Mouse (Mus musculus) heart, embryonic 11.5 days (tissue): ENCODE results near the gene Pttg1. TPM values are rescaled to one million over a fixed set of nuclear protein-coding genes. Genes with fewer than 3 reads are reported as not detected.

Source experiments
- ATAC-seq: fragments of 200-750 bp; cut with Nextera tagmentation; replicated peaks from 2 replicates; pipeline ENCODE4 v1.8.0; 2017; ENCODE audit warnings: moderate library complexity; ENCODE audit not compliant: insufficient number of reproducible peaks, low FRiP score, low TSS enrichment
- H3K27ac ChIP-seq: fragments of 300-500 bp; sonication (generic); 2 replicates; pipeline ENCODE4 v1.5.1; 2014; ENCODE audit warnings: mild to moderate bottlenecking, low read depth, low read length
- H3K27me3 ChIP-seq: fragments of 300-500 bp; sonication (generic); 2 replicates; pipeline ENCODE4 v1.6.1; 2014; ENCODE audit warnings: mild to moderate bottlenecking, low read length, mixed read lengths; ENCODE audit not compliant: control insufficient read depth, insufficient read depth
- H3K36me3 ChIP-seq: fragments of 300-500 bp; sonication (generic); 2 replicates; pipeline ENCODE4 v1.6.1; 2014; ENCODE audit warnings: mild to moderate bottlenecking, low read length, moderate library complexity, mixed read lengths; ENCODE audit not compliant: control insufficient read depth, insufficient read depth
- H3K4me1 ChIP-seq: fragments of 300-500 bp; sonication (generic); 2 replicates; pipeline ENCODE4 v1.6.1; 2014; ENCODE audit warnings: low read length; ENCODE audit not compliant: control insufficient read depth, insufficient read depth
- H3K4me2 ChIP-seq: fragments of 300-500 bp; sonication (generic); 2 replicates; pipeline ENCODE4 v1.6.1; 2014; ENCODE audit warnings: mild to moderate bottlenecking, moderate library complexity
- H3K4me3 ChIP-seq: fragments of 300-500 bp; sonication (generic); 2 replicates; pipeline ENCODE4 v1.5.1; 2014; ENCODE audit warnings: low read depth, low read length
- H3K9ac ChIP-seq: fragments of 300-500 bp; sonication (generic); 2 replicates; pipeline ENCODE4 v1.6.1; 2014; ENCODE audit warnings: mild to moderate bottlenecking, low read depth, low read length, moderate library complexity
- H3K9me3 ChIP-seq: fragments of 300-500 bp; sonication (generic); replicated peaks from 2 replicates; pipeline ENCODE4 v1.6.1; 2016; ENCODE audit warnings: low read length; ENCODE audit not compliant: control insufficient read depth
- WGBS: fragments of 180-500 bp; shearing (Covaris S2); extraction: QIAGEN DNeasy Blood & Tissue Kit; methylation state at CpG from one replicate; pipeline ENCODE4 v1.1.7; 2014; ENCODE audit not compliant: insufficient replicate concordance; 5-methylcytosine and 5-hydroxymethylcytosine counted together
- polyA plus RNA-seq: library from polyadenylated mRNA; unstranded; fragments of >200 nt; fragmentation: Nextera tagmentation; extraction: Ambion mirVana; gene quantifications from 2 replicates; pipeline ENCODE4 v1.2.1, GENCODE M21; 2014

The Pttg1 gene
- polyA plus RNA-seq, 1 experiment from 2014 or later, result 119 TPM

DNA sequence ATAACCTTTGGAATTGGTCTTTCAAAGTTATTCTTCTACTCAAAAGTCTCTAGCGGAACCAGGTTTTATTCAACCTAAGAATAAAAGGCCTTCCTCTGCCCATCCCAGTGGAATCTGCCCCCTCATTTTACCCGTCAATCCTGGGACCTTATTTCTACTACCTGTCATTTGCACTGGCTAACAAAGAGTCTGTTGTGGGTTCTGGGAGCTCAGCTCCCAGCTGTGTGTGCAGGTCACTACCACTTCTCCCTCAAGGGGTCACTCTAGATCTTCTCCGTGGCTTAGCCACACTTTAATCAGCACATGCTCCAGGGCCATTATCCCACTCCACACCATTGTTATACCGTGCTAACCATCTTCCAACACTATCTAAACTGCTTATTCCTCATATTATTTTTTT lies 26.8 kb downstream of the Pttg1 start:
- Histone ChIP-seq H3K36me3 (no peaks in the 10 kb centered on the region), H3K4me3 (no peak overlapping the region), H3K9ac (no peak overlapping the region), H3K4me1 (no peaks in the 10 kb centered on the region; the same call in 1 of the 2 replicates), H3K9me3 (no peaks in the 10 kb centered on the region), H3K4me2 (no peak overlapping the region), H3K27me3 (no peaks in the 10 kb centered on the region), H3K27ac (no peak overlapping the region)
- no peak for ATAC-seq
- WGBS, result 38% methylated on average over 4 of the region's 4 CpGs

DNA sequence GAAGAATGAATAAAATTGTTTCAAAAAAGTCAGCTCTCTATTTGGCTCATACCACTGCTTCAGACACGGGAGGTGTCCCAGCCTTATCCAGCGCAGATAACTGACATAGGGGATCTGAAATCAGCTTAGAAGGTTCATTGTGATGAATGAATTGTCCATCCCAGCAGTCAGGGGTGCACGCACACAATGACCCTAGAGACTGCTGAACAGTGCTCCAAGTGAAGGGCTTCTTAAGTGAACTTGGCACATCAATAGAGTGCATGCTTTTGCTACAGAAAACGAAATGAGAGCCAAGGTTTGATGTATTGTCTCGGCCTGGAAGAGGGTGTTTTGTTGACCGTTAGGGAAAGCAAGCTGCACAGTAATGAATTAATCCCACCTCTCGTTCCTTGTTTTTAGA lies 29.4 kb downstream of the Pttg1 start:
- H3K27me3 ChIP-seq, result no peaks in the 10 kb centered on the region
- H3K4me1 ChIP-seq, result no peaks in the 10 kb centered on the region; the same call in 1 of the 2 replicates
- H3K36me3 ChIP-seq, result no peaks in the 10 kb centered on the region
- no peak overlapping the region for H3K27ac ChIP-seq
- WGBS, result 75% methylated on average over 7 of the region's 7 CpGs
- no peak overlapping the region for H3K9ac ChIP-seq
- no peak for ATAC-seq
- no peaks in the 10 kb centered on the region for H3K9me3 ChIP-seq
- H3K4me3 ChIP-seq, result no peak overlapping the region
- no peak overlapping the region for H3K4me2 ChIP-seq

DNA sequence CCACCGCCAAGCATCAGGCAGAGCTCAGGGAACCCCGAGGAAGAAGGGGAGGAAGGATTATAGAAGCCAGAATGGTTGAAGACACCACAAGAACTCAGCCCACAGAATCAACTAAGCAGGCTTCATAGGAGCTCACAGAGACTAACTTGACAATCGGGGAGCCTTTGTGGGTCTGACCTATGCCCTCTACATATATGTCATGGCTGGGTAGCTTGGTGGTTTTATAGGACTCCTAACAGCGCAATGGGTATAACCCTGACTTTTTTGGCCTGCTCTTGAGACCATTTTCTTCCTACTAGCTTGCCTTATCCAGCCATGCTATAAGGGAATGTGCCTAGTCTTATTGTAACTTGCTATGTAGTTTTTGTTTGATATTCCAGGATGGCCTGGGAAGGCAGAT lies 29.8 kb downstream of the Pttg1 start:
- Histone ChIP-seq H3K9me3 (no peaks in the 10 kb centered on the region), H3K4me2 (no peak overlapping the region), H3K27me3 (no peaks in the 10 kb centered on the region), H3K4me1 (no peaks in the 10 kb centered on the region; the same call in 1 of the 2 replicates), H3K36me3 (no peaks in the 10 kb centered on the region), H3K9ac (no peak overlapping the region), H3K27ac (no peak overlapping the region), H3K4me3 (no peak overlapping the region)
- no peak for ATAC-seq
- 81% methylated on average over 4 of the region's 4 CpGs for WGBS

DNA sequence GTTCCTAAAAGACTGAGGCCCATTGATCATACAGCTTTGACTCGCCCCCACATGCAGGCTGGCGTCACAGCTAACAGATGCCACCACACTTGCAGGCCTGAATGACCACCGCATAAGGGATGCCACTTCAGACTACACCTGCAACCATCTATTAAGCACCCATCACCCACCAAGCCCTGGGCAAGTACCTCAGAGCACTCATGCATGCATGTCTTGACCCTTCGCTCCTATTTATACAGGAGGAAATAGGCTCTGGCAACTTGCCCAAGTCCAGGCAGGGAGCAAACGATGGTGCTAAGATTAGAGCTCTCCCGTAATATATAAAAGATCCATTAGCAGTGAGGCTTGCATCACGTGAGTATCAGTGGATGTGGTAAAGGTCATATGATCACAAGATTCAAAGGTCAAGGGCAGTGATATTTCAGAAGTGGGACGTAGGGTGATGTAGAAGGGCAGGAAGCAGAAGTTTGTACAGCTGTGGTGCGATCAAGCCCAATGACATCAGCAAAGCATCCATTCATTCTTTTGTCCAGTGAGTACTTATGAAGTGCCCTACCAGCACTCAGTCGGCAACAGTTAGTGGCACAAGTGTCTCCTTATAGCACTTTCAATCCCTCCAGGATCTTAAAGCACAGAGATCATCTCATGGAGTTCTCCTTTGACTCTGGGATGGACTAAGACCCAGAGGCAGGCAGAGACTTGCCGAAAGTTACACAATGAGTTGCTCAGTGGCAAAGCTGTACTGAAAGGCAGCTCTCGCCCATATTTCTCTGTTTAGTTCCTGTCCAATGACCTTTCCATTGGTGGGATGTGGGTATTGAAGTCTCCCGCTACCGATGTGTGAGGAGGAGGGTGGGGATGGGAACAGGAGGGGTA lies 30.7 kb downstream of the Pttg1 start:
- no peak overlapping the region for H3K4me2 ChIP-seq
- no peaks in the 10 kb centered on the region; the same call in 1 of the 2 replicates for H3K4me1 ChIP-seq
- no peaks in the 10 kb centered on the region for H3K9me3 ChIP-seq
- ATAC-seq, result no peak
- H3K36me3 ChIP-seq, result no peaks in the 10 kb centered on the region
- no peak overlapping the region for H3K27ac ChIP-seq
- 74% methylated on average over 14 of the region's 14 CpGs for WGBS
- H3K27me3 ChIP-seq, result no peaks in the 10 kb centered on the region
- no peak overlapping the region for H3K4me3 ChIP-seq
- no peak overlapping the region for H3K9ac ChIP-seq

DNA sequence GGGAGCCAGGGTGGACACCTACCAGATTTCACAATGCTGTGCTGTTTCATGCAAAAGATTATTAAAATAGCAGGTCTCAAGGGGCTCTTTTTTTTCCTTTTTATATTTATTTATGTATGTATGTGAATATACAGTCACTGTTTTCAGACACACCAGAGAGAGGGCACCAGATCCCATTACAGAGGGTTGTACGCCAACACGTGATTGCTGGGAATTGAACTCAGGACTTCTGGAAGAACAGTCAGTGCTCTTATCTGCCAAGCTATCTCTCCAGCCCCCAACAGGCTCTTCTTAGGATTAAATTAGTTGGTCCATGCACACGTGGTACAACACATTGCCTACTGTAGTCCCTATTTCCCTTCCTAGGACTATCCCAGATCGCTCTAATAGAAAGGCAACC lies 32.7 kb downstream of the Pttg1 start:
- H3K36me3 ChIP-seq, result no peaks in the 10 kb centered on the region
- H3K9me3 ChIP-seq, result no peaks in the 10 kb centered on the region
- no peaks in the 10 kb centered on the region for H3K27me3 ChIP-seq
- whole genome bisulfite sequencing, result 92% methylated on average over 4 of the region's 4 CpGs
- no peaks in the 10 kb centered on the region; the same call in 1 of the 2 replicates for H3K4me1 ChIP-seq
- no peak overlapping the region for H3K4me2 ChIP-seq
- no peak for ATAC-seq
- H3K27ac ChIP-seq, result no peak overlapping the region
- H3K4me3 ChIP-seq, result no peak overlapping the region
- H3K9ac ChIP-seq, result no peak overlapping the region

DNA sequence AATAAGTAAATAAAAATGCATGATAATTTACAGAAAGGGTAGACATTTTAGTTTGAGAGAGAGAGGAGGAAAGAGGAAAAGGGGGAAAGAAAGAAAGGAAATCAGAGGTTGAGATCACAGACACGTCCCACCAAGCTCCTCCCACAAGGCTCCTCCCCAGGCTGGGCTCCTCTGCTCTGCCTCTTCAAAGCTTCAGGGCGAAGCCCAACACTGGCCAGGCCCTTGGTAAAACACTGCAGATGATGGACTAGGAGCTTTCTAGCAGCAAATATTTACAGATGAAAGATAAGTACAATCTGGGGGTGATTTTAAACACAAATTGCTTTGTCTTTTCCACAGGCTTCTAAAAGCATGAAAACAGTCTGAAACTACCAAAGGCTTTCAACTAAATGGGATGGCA lies 33.3 kb downstream of the Pttg1 start:
- no peak overlapping the region for H3K27ac ChIP-seq
- H3K4me3 ChIP-seq, result no peak overlapping the region
- H3K4me1 ChIP-seq, result no peaks in the 10 kb centered on the region; the same call in 1 of the 2 replicates
- no peak overlapping the region for H3K9ac ChIP-seq
- H3K36me3 ChIP-seq, result no peaks in the 10 kb centered on the region
- H3K9me3 ChIP-seq, result no peaks in the 10 kb centered on the region
- no peak for ATAC-seq
- no peaks in the 10 kb centered on the region for H3K27me3 ChIP-seq
- WGBS, result 35% methylated on average over 2 of the region's 2 CpGs
- H3K4me2 ChIP-seq, result no peak overlapping the region

DNA sequence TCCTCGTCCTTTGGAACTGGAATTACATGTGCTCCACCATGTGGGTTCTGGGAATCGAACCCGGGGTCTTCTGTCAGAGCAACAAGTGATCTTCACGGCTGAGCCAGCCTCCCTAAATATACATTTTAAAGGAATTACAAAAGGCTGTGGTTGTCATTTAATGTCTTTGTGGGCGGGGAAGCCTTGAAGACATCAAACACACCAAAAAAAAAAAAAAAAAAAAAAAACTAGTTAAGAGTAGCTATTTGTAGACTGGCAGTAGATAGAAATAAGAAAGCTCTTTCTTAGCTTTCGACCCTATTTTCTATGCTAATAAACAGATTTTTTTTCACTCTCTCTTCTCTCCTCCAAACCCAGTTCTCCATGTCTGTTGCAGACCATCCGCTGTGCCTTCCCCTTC lies 36.9 kb downstream of the Pttg1 start:
- Histone ChIP-seq H3K4me2 (no peak overlapping the region), H3K36me3 (no peaks in the 10 kb centered on the region), H3K4me1 (0 out of 2 replicates have a peak, but pooled peaks cover 2% of the 10 kb centered on the region), H3K27ac (no peak overlapping the region), H3K9me3 (no peaks in the 10 kb centered on the region), H3K9ac (no peak overlapping the region), H3K27me3 (no peaks in the 10 kb centered on the region), H3K4me3 (no peak overlapping the region)
- 80% methylated on average over 7 of the region's 7 CpGs for WGBS
- no peak for ATAC-seq

DNA sequence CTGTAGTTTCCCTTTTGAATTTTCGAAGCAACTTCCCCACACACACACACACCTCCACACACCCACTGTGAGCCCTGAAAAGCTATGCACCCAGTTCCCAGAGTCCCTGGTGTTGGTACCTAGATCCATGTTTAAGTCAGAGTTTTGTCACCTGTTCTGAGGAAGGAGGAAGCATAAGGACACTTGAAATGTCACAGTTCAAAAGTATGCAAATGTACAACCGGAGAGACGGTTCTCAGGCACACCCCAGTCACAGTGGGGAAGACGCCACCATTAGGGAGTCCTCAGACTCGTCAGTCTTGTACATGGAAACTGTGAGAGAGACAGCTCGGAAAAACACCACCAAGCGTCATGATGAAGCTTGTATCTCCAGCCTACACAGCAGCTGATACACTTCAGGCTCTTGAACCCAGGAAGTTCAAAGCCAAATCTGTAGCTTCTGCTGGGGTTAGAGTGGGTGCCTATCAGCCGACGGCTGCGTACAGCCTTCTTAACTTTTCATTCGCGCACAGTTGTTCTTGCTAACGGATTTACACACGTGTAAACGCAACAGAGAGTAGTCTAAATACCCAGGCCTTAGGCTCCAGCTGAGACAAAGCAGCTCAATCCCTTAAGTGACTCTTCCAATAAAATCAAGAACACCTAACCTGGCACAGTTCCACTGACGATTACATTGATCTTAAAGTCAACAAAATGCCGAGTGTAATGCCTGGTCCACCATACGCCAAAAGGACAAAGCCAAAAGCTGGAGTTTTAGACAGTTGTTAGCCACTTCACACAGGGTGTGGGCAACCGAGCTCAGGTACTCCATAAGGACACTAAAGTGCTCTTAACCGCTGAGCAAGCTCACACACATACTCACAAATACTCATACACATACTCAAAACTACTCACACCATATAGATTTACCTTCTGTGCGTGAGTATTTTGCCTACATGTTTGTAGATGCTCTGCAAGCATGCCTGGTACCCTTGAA lies 37.6 kb downstream of the Pttg1 start:
- no peak overlapping the region for H3K27ac ChIP-seq

More for the DNA sequence above, 37.6 kb downstream of the Pttg1 start:
- Histone ChIP-seq H3K36me3 (no peaks in the 10 kb centered on the region), H3K9me3 (no peaks in the 10 kb centered on the region), H3K4me3 (no peak overlapping the region), H3K9ac (no peak overlapping the region), H3K27me3 (no peaks in the 10 kb centered on the region), H3K4me1 (0 out of 2 replicates have a peak, but pooled peaks cover 2% of the 10 kb centered on the region), H3K4me2 (no peak overlapping the region)
- no peak for ATAC-seq
- WGBS, result 72% methylated on average over 21 of the region's 21 CpGs
